Mouse (Mus musculus): ENCODE data around the gene Akr1a1.

GRCm38 (mm10) chr4:116668145-116668544 is 16.7 kb upstream of the Akr1a1 start:
- TF ChIP-seq CTCF (IDR thresholded peaks at IDR 0.05; ENCODE audit: control insufficient read depth, insufficient read depth, insufficient read length) (no peak), USF1 (IDR thresholded peaks at IDR 0.05; ENCODE audit: low read depth) (peak; percentile 66), FOSL1 (IDR thresholded peaks at IDR 0.05; ENCODE audit: insufficient read depth, low read length, poor library complexity, severe bottlenecking) (no peak)

All from C2C12 (cell line).